Mouse (Mus musculus) right cerebral cortex, postnatal 10 days (tissue): ENCODE data around the gene Nacc2.
A peak's percentile ranks its signal among the peaks of the same experiment; 100 is the strongest.

Experiments used
- DNase-seq, 2 experiments: peaks; one replicate each; pipeline ENCODE4 v3.0.0; 2021; ENCODE audit warnings: low spot score in 2 of 2

Gene Nacc2

GRCm38 (mm10) chr2:26099260-26099659 is 23.8 kb downstream of the Nacc2 start:
- DNase-seq: no peak

GRCm38 (mm10) chr2:26093897-26094296 is 29.1 kb downstream of the Nacc2 start:
- DNase-seq: no peak

- peak; percentile 87 to 92 for DNase-seq
Measured at GRCm38 (mm10) chr2:26091771-26092393, 31.1 kb downstream of the Nacc2 start.

GRCm38 (mm10) chr2:26090876-26091770 is 31.9 kb downstream of the Nacc2 start:
- DNase-seq: peak; percentile 54 to 55

GRCm38 (mm10) chr2:26089005-26089404 is 34.0 kb downstream of the Nacc2 start:
- no peak for DNase-seq

GRCm38 (mm10) chr2:26086926-26087600 is 36.0 kb downstream of the Nacc2 start:
- DNase-seq: no peak

- DNase-seq: no peak
Measured at GRCm38 (mm10) chr2:26086505-26086904, 36.5 kb downstream of the Nacc2 start.

- no peak for DNase-seq
Measured at GRCm38 (mm10) chr2:26082883-26083282, 40.1 kb downstream of the Nacc2 start.

- no peak for DNase-seq
Measured at GRCm38 (mm10) chr2:26080830-26081229, 42.2 kb downstream of the Nacc2 start.

- DNase-seq: no peak
Measured at GRCm38 (mm10) chr2:26079409-26079808, 43.6 kb downstream of the Nacc2 start.

GRCm38 (mm10) chr2:26077068-26077467 is 46.0 kb downstream of the Nacc2 start:
- DNase-seq: no peak

GRCm38 (mm10) chr2:26076121-26076520 is 46.9 kb downstream of the Nacc2 start:
- DNase-seq: no peak

- DNase-seq: no peak
Measured at GRCm38 (mm10) chr2:26074551-26074950, 48.5 kb downstream of the Nacc2 start.

- DNase-seq: no peak
Measured at GRCm38 (mm10) chr2:26068592-26068991, 54.4 kb downstream of the Nacc2 start.

GRCm38 (mm10) chr2:26068175-26068574 is 54.8 kb downstream of the Nacc2 start:
- DNase-seq: no peak

- peak; percentile 87 to 92 for DNase-seq
Measured at GRCm38 (mm10) chr2:26066527-26066926, 56.5 kb downstream of the Nacc2 start.

GRCm38 (mm10) chr2:26062742-26063427 is 60.1 kb downstream of the Nacc2 start:
- DNase-seq: no peak

GRCm38 (mm10) chr2:26062241-26062640 is 60.8 kb downstream of the Nacc2 start:
- no peak for DNase-seq

- peak; percentile 70 to 83 for DNase-seq
Measured at GRCm38 (mm10) chr2:26061018-26061666, 61.9 kb downstream of the Nacc2 start.

- no peak for DNase-seq
Measured at GRCm38 (mm10) chr2:26057053-26057452, 66.0 kb downstream of the Nacc2 start.

GRCm38 (mm10) chr2:26056226-26056625 is 66.8 kb downstream of the Nacc2 start:
- DNase-seq: no peak
